Mouse (Mus musculus) mesoderm, embryonic 11.5 days (tissue): ENCODE measurements at regions not wholly inside any gene's neighbourhood (a gene's known extent, or its start where the extent isn't known, plus 50 kb on each side); places are given as distances from the start of the nearest gene placed in this dataset.

ENCODE experiments used
- DNase-seq: peaks from one replicate; pipeline ENCODE4 v3.0.0-alpha.2; 2012; ENCODE audit warnings: low read depth, low spot score

DNA sequence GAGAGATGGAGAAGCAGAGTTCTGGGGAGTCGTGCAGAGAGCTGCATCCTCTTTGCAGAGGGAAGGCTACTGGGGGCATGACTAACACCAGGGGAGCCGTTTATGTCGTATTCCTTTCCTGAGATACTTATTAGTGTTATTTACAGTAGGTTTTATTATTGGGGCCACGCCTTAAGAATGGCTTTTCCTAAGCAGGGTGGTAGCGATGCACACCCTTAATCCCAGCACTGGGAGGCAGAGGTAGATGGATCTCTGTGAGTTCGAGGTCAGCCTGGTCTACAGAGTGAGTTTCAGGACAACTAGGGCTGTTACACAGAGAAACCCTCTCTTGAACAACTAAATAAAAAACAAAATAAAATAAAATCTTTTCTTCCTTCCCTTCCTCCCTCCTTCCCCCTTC, 212.6 kb downstream of the Enc1 start:
- no peak for DNase-seq

DNA sequence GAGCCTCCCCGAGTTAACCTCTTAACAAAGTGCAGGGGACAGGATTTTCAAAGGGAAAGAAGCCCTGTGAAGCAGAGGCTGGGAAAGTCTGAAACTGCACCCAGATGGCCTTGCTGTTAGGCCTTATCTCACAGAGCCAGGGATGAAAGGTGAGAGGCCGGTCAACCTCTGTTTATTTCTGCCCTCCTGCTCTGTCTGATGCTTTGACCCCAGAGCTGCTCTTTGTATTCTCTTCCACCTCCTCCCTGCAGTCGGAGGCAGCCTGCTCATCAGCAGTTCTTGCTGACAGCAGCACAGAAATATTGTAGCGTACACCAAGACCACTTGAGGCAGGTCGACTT, 212.2 kb downstream of the Enc1 start:
- peak; percentile 30 for DNase-seq

DNA sequence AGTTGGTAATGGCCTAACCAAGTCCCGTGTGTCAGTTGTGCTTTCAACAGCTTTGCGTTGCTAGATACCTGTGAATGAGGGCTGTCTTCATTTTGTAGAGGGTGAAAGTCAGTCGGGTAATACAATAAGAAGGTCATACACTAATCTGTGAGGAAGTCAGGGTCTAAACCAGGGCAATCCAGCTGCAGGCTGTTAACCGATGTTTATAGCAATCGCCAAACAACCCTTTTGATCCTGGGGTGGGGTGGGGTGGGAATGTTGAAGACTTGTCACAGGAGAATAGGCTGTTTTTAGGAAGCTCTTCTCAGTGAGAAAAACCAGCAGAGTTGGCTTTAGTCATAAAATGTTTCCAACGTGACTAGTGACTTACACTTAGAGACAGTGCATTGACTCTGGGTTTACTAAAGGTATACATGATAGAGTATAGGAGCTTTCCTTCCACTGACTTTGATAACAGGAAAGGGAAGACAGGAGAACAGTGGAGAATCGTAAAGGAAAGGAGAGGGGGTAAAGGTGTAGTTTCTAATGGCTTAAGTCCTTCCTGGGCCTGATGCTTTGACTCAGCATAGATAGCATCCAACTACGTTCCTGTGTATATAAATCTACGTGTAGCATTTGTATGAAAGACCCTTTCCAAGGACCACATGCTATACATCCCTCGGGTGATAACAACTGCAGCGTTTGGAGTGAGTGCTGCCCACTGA, 211.6 kb downstream of the Enc1 start:
- no peak for DNase-seq

DNA sequence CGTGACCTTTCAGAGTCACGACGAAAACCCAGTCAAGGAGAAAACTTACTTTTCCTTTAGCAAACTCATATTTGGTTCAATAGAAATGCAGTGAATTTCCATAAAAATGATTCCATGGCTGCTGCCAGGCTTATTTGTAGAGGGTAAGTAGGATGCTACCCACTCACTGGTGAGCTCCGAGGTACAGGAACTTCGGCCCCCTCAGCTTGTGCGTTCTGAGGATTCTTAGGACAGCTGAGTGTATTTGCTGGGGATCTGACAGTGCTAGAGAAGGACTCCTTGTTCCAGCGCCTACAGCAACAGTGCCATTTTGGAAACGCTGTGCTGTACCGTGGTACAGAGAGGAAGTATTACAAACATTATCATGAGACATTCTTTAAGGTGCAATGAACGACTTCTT, 210.4 kb downstream of the Enc1 start:
- no peak for DNase-seq

DNA sequence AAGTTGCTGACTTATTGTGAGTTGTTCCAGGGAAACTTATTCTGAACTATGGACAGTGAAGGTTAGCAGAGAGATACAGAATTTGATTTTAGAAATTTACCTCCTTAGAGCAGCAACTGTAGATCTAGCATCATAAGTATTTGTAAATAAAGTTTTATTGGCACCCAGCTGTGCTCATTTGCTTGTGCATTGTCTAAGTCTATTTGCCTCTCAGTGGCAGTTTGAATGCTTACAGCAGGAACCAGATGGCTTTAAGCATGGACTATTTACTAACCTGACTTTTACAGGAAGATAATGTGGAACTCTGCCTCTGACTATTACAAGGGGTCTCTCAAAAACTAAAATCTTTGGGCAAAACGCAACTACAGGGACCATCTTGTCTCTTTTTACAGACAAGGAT, 207.2 kb downstream of the Enc1 start:
- no peak for DNase-seq

DNA sequence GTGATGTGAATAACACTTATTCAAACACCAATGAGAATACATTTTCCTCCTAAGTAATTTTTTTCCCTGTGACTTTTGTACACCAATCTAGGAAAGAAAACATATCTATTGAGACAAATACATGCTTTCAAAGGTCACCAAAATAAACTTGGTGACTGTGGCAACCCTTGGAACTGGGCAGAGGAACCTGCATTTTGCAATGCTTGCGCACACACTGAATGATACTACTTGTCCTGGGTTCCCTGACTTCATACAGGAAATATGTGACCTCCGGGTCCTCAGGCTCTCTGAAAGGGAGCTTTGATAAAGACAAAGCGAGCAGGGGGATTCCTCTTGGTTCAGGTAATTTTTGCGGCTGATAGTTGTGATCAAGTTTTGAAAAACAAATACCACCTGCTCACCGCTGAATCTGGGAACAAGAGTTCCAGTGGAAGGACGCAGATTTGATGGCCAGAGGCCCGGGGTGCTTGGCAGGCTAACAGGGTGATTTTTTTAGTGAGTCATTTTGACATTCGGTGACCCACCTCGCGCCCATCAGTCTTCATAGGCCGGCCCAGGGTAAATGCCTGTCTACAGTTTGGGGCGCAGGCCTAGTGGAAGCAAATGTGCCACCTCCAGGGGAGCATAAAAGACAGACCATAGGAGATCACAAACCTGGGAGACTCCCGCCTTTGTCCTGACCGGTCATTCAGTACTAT, 203.0 kb downstream of the Enc1 start:
- no peak for DNase-seq

DNA sequence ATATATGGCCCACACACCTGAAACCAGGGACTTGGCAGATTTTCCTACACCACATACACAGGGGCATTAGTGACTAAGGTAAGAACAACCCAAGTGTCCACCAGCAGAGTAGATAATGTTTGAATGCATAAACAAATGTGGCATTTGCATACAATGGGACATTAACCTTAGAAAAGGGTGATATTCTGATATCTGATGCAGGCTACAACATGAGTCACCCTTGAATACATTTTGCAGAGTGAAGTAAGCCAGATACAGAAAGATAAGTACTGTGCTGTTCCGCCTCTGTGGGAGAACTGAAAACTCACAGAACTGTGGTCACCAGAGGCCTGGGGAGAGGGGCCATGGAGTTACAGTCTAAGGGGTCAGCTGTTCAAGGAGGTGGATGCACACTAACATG, 201.9 kb downstream of the Enc1 start:
- DNase-seq: no peak

DNA sequence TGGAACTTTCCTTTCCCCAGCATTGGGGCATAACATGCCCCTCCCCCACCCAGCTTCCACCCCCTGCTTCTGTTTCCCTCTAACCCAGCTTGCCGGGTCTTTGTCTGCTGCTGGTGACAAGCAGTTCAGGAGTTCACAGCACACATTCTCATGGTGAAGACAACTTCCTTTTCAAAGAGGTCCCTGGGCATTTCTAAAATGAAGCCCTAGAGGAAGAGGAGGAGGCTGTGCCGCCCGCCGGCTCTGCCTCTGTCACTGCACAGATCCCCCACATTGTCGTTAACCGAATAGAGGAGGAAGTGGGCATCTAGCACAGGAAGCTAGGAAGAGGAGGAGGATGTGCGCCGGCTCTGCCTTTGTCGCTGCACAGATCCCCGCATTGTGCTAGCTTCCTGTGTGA, 201.4 kb downstream of the Enc1 start:
- peak; percentile 55 for DNase-seq

DNA sequence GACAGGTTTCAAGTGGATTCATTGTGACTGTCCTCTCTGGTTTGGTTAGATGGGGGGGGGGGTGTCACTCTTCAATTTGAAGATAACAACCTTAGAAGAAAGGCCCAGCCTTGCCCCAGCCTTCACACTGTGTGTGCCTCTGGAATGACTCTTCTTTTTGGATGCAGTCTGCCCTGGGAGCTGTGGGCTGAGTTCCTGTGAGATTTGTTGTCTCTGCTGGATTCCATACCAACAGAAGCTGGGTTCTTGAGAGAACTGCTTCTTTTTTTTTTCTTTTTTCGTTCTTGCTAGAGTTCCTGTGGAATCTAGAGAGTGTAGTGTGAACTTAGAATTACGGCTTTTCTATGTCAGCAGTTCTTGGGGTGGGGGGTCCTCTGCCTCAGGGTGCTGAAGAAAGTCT, 200.9 kb downstream of the Enc1 start:
- no peak for DNase-seq

DNA sequence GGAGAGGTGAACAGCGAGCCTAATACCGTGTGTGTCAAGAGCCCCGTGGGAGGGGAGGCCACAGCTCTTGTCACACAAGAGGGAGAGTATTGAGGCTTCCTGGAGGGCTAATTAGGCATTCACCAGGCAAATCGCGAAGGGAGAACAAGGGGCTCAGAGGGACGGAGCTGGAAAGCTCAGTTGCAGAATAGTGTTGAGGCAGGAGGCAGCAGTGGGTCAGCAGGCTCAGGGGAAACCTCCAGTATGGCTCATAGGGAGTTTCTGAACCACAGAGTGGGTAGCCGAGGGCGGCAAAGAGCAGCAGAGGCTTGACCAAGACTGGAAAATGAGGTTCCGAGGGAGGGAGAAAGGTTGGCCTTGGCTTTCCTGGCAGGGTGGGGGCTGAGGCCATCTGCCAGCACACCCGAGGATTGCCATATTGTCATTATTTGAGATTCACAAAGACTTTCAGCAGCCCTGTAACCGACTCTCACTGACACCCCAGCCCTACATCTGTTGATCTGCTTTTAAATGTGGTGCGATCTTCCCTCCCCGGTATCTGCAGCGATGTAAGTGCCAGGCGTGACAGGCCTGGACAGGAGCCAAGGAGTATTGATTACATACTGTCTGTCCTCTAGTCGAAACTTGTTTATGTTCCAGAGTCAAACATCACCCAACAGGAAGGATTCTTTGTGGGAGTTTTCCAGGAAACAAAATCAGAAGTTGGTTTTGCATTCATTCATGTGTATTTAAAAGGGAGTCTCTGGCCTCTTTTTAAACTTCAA, 198.5 kb downstream of the Enc1 start:
- peak; percentile 58 for DNase-seq

DNA sequence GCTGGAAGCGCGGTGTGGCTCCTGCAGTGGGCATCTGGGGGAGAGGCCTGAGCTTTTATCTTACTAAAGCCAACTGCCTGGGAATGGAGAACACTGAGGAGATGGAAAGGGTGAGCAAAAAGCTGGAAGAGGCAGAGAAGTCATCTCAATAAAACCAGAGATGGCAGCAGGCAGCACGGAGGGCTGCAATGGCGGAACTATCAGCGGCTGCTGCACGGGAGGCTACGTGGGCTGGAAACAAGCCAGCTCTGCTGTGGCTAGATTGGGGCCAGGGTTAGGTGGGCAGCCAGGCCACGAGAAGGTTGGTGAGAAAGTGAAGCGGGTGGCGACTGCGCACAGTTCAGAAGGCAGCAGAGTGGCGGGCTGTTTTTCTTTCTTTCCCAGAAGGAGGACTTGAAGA, 197.8 kb downstream of the Enc1 start:
- DNase-seq: no peak

DNA sequence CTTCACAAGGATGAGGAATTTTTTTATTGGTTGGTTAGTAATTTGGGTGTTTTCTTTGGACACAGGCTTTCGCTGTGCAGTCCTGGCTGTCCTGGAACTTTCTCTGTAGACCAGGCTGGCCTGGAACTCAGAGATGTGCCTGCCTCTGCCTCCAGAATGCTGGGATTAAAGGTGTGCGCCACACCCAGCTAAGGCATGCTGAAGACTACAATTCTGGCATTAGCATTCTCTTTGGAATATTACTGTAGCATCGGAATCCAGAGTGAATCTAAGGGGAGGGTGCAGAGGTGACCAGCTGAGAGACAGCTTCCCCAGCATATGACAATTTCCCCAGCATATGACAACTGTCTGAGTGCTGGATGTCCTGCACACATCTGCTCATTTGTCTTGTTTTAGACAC, 197.4 kb downstream of the Enc1 start:
- DNase-seq: no peak

DNA sequence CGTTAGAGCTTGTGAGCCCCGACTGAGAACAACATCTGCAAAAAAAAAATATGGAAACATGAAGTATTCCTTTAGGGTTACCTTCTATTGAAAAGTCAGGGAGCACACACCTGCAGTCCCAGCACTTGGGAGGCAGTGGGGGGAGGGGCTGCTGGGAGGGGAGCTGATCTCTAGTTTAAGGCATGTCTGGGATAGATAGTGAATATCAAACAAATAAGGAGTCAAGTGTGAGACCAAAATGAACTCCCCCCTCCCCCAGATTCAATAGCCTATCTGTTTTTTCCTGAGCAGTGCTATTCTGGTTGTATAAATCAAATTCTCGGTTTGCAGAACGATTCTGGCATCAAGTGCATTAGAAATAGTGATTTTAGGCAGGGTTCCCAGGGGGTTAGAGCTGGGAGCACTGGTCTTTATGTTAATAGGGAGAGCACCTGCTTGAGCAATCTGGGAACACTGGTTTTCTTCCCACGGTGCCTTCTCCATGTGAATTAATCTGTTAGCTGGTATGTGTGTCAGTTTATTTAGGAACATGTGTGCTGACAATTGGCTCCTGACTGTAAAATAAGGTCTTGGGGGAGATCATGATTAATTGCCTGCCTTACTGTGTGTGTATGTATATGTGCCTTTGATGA, 195.9 kb downstream of the Enc1 start:
- peak; percentile 34 for DNase-seq

DNA sequence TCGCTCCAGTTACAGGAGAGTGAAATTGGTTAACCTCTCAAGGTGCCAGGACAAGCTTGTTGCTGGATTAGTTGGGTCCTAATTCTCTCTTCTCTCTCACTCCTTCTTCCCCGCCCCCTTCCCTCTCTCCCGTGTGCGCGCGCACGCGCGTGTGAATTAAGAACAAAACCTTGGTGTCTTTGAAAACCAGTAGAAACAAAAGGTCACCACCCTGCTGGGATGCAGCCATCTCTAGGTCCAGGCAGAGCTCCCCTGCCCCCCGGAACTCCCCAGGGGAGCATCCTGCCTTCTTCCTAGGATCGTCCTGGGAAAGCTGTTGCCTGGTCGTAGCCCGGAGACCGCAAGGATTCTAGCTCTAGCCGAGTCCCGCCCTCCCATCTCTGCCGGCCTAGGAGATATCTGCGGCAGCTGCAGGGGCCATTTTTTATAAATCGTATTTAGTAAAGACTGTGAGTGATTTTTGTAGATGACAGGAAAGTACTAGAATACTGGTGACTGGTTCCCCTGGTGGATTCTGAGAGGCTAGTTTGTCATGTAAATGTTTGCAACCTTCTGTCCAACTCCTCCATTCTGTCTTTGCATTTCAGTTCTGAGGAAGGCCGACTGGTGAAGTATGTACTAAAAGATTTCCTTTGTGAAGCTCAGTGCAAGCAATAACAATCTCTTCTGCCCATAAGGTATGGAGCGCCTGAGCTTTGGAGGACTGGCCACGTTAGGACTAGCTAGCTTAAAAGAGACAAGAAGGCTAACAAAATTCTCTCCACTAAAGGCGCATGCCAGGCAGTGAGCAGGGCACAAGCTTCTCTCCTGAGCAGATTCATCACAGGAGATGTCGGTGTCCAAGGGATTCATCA, 195.2 kb downstream of the Enc1 start:
- DNase-seq: peak; percentile 83

DNA sequence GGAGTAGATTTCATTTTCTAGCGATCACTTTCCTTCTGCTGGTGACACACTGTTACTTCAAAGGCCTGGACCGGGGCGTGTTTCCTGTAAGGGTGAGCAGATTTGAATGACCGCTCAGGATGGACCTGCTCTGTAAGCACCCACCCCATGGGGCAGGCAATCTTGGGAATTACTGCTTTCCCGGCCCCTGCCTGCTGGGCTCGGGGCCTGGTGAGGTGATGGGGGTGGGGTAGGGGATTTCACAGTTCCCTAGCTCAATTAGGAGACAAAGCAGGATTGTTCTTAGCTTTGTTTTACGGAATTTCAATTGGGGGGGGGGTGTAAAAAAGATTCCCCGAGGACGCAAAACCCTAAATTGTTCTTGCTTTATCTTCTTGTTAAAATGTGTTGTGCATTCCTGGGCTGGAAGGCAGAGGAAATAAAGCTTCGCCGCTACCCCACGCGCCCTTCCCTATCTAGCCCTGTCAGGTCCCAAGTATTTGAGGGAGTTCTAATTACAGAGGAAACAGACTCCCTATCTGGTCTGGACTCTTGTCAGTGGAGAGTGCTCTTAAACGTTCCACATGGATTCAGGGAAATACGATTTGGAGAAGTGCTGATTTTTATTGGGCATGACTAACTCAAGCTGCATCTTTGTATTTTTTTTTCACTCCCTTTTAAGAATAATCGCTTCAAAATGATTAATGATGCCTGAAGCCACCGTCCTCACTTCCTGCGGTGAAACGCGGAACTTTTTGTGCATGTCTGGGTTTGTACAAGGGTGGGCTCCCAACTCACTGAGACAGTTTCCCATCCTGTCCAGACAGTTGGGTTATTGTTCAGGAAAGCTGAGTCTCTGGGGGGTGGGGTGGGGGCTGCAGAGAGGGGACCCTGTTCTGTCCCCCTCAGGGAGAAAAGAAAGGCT, 194.3 kb downstream of the Enc1 start:
- peak; percentile 80 for DNase-seq

DNA sequence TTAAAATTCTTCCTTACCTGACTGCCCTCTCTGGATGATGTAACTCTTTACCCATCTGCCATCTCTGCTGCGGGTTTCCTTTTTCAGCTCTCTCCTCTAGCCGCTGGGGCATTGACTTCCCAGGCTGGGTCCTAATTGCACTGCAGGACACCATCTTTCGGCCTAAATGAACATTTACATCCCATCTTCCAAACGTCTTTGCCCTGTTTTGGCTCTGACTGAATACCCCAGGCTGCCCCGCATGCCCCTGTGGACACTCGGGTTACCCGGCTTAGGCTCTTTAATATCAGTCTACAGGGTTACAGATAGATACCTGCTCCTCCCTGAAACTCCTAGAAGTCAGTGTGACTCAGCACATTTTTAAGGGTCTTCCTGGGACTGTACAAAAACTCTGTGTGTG, 193.3 kb downstream of the Enc1 start:
- no peak for DNase-seq

DNA sequence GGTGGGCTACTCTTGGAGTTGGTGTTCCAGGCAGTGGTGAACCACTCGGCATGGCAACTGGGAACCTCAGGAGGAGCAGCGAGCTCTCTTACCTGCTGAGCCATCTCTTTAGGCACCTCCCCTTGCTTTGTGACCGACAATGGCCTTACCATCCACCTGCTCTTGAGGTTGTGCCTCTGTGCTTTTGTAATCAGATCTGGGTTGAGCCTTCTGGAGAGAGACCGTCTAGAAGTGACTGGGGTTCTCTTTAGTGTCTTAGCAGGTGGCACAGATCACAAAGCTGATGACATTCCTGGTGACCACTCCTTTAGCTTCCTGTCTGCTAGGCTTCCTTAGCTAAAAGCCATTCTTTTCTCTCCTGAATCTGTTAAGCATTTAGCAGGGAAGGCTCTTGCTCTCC, 191.7 kb downstream of the Enc1 start:
- DNase-seq: no peak

DNA sequence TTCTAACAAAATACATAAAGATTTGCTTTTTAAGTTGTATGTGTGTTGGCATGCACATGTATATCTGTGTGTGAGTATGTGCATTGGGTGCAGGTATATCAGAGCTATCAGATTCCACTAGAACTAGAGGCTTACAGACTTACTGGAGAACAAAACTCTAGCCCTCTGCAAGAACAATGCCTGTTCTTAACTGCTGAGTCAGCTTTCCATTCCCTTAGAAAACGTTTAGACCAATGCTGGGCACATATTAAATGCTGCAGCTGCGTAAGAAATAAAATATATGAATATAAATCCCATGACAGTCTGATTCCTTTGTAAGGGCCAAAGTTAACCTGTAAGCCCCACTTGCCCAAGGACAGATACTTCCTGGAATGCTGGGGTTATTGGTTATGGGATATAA, 190.0 kb downstream of the Enc1 start:
- DNase-seq: no peak

DNA sequence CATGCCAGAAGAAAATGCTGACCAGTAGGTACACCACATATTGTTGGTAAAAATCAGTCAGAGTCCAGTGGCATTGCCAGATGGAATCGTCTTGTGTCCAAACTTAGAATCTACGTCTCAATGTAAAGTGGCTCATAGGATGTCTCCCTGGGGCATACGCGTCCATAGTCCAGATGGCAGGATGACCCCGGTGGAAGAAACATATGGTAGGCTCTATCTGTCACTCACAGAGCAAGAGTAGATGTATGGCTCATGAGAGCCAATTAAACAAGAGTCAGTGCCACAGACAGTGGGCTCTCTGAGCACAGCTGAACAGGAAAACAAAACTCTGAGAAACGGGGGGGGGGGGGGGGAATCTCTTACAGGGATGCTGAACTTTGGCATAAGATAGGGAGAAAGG, 187.3 kb downstream of the Enc1 start:
- peak; percentile 48 for DNase-seq

DNA sequence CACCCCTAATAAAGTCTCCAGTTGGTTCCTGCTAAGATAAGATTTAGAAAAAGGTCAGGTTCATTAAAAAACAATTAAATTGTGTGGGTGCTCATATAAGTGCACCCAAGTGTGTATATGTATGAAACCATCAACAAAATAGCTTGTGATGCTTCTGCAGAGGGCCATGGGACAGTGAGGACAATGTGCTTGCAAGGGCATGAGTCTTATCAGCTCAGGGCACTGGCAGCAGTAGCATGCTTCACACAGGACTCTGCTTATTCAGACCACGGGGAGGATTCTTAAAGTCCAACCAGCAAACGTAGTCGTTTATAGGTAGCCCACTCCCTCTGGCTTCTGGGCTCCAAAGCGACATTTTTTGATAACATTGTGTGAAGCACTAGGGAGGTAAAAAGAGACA, 186.6 kb downstream of the Enc1 start:
- DNase-seq: no peak

DNA sequence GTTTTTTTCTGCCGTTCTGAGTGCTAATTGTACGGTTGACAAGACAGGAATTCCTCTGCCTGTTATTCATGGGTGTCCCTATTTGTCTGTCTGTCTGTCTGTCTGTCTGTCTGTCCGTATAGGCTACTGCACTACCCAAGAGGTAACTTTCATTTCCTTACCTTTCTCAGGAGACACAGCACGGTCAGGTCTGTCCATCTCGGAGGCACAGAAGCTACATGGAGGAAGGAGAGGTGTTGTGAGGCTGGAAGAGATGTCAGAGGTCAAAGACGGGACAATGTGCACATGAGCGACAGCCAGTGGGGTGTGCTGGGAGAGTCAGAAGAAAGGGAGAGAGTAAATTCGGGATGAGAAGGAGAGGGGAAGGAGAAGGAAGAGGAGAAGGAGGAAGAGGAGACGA, 184.8 kb downstream of the Enc1 start:
- DNase-seq: no peak
